8 mouse cellular contexts compared by ENCODE assay signal in genomic region chr10:3740148-3740503, GRCm38 (mm10). TPM values are rescaled to one million over a fixed set of nuclear protein-coding genes. Genes with fewer than 3 reads are reported as not detected.
A peak's percentile ranks its signal among the peaks of the same experiment; 100 is the strongest.
DNase-seq lines count a peak whose midpoint lies in the region; ATAC-seq lines count a peak whose summit lies in the region.

Gene Plekhg1, plus strand, starts transcription at chr10:3740364.

- intact Hi-C loops in gastrocnemius, postnatal 36 days (cut with DNase I), result loop anchor here (2.0 to 5.0 kb wide), 2 partner anchors 168 to 201 kb away; no protein-coding TSS in a partner anchor
- intact Hi-C loops in left cerebral cortex, postnatal 25 days (cut with DNase I), result loop anchor here (2.0 to 5.0 kb wide), 3 partner anchors 43 to 202 kb away; no protein-coding TSS in a partner anchor

- DNase-seq in adrenal gland, adult 8-10 months, result peak; percentile 74
- peak; percentile 68 to 74 for DNase-seq in gastrocnemius, postnatal 36 days
- DNase-seq in left cerebral cortex, postnatal 25 days (ENCODE audit: low spot score in 2 of 2), result peak; percentile 46 to 66
- DNase-seq in right cerebral cortex, postnatal 25 days, result peak; percentile 67
- DNase-seq in c-Kit-positive CD71-positive TER-119-positive erythroid progenitor cells, embryonic 14.5 days (ENCODE audit: low spot score), result no peak

- peak within 1 kb of the TSS; percentile 96 for H3K4me2 ChIP-seq in intestine, embryonic 15.5 days (replicated peaks)

- WGBS in intestine, embryonic 15.5 days, result 1% methylated on average over 29 of the region's 29 CpGs

- H3K27me3 ChIP-seq in intestine, embryonic 15.5 days (replicated peaks), result no peaks in the 10 kb centered on the region

- peak within 1 kb of the TSS; percentile 69 for H3K4me3 ChIP-seq in intestine, embryonic 15.5 days (replicated peaks)

- no peaks in the 10 kb centered on the region for H3K36me3 ChIP-seq in intestine, embryonic 15.5 days

- peak within 1 kb of the TSS; percentile 68 for H3K9ac ChIP-seq in intestine, embryonic 15.5 days

- peak within 1 kb of the TSS; percentile 84 for H3K27ac ChIP-seq in intestine, embryonic 15.5 days

- no peaks in the 10 kb centered on the region for H3K9me3 ChIP-seq in intestine, embryonic 15.5 days

- peak; percentile 91 for ATAC-seq in common myeloid progenitor, adult 5-6 weeks (replicated peaks; ENCODE audit: low read depth, poor library complexity, severe bottlenecking)
- ATAC-seq in intestine, embryonic 15.5 days, result peak; percentile 94
- peak; percentile 92 for ATAC-seq in megakaryocyte progenitor cell, adult 5-6 weeks (replicated peaks; ENCODE audit: poor library complexity)

- peaks cover 2% of the 10 kb centered on the region; the same call in 1 of the 2 replicates for H3K4me1 ChIP-seq in intestine, embryonic 15.5 days (replicated peaks)

RNA-seq across cellular contexts. Expression of gene Plekhg1, which starts in this region (rescaled TPM):
- total RNA-seq in adrenal gland, adult 8-10 months (2022), result 1 to 10 TPM; 4.0 to 8.7 (median 6.7) TPM
- total RNA-seq in common myeloid progenitor, adult 5-6 weeks (2017), result 0.29 and 0.32 TPM in 2 replicates
- total RNA-seq in gastrocnemius, postnatal 36 days (2021), result 1 to 10 TPM; 2.2 to 4.4 TPM
- 5.9 and 7.5 TPM in 2 replicates for polyA plus RNA-seq in intestine, embryonic 15.5 days (2015; fragmentation: Nextera tagmentation; extraction: Ambion mirVana)
- total RNA-seq in left cerebral cortex, postnatal 25 days (2021), result 10 to 100 TPM; 10.1 to 11.1 TPM
- total RNA-seq in megakaryocyte progenitor cell, adult 5-6 weeks (2015), result 0.83 and 1.6 TPM in 2 replicates
- total RNA-seq in megakaryocyte progenitor cell, adult 5-6 weeks (2017), result 1.3 and 1.6 TPM in 2 replicates

Comparison
In these comparisons a context has a peak if more than half of its experiments do, and no peak if none do; other contexts are left out.
1. Peak in ATAC-seq in common myeloid progenitor, adult 5-6 weeks; RNA of the gene not detected or under 1 TPM.